8 mouse cellular contexts compared by ENCODE assay signal in genomic region chr7:141561682-141562391, GRCm38 (mm10). TPM values are rescaled to one million over a fixed set of nuclear protein-coding genes. Genes with fewer than 3 reads are reported as not detected.
DNase-seq lines count a peak whose midpoint lies in the region; ATAC-seq lines count a peak whose summit lies in the region.

Gene Ap2a2 (plus strand): TSS chr7:141562173.

- no peaks in the 10 kb centered on the region for H3K27me3 ChIP-seq in hindbrain, embryonic 15.5 days

- H3K4me3 ChIP-seq in hindbrain, embryonic 15.5 days = peak within 1 kb of the TSS; percentile 97

- peak within 1 kb of the TSS; percentile 90 for H3K4me2 ChIP-seq in hindbrain, embryonic 15.5 days

- peak; percentile 96 for ATAC-seq in hindbrain, embryonic 15.5 days (ENCODE audit: low FRiP score, low read depth)

- peak within 1 kb of the TSS; percentile 92 for H3K9ac ChIP-seq in hindbrain, embryonic 15.5 days

- peak within 1 kb of the TSS; percentile 92 for H3K27ac ChIP-seq in hindbrain, embryonic 15.5 days (replicated peaks)

- under 1% methylated on average over 63 of the region's 72 CpGs for WGBS in hindbrain, embryonic 15.5 days

- H3K36me3 ChIP-seq in hindbrain, embryonic 15.5 days = no peaks in the 10 kb centered on the region

- H3K9me3 ChIP-seq in hindbrain, embryonic 15.5 days = no peaks in the 10 kb centered on the region

- peak; percentile 96 for DNase-seq in R1 (ENCODE audit: low read depth, low spot score)
- DNase-seq in cerebellum, postnatal 25 days = peak; percentile 92 to 97
- DNase-seq in frontal cortex, postnatal 36 days (ENCODE audit: low spot score in 2 of 2) = peak; percentile 87
- peak; percentile 83 for DNase-seq in left cerebral cortex, adult 11 months (ENCODE audit: low spot score)
- peak; percentile 92 to 95 for DNase-seq in lung, postnatal 4 days
- peak; percentile 92 for DNase-seq in retina, postnatal 7 days (ENCODE audit: low read depth, low spot score)
- peak; percentile 83 for DNase-seq in urinary bladder, adult 2 months (ENCODE audit: low spot score)

- peaks cover 30% of the 10 kb centered on the region for H3K4me1 ChIP-seq in hindbrain, embryonic 15.5 days (replicated peaks)

RNA-seq across cellular contexts. Expression of gene Ap2a2, which starts in this region (rescaled TPM):
- polyA plus RNA-seq in hindbrain, embryonic 15.5 days (2015; fragmentation: Nextera tagmentation; extraction: Ambion mirVana) = 116 and 125 TPM in 2 replicates
- polyA plus RNA-seq in urinary bladder, adult 2 months (2012; rRNA removed) = 19.8 and 32.9 TPM in 2 replicates

Comparison
In these comparisons a context has a peak if more than half of its experiments do, and no peak if none do; other contexts are left out.
1. Peak in every context shown above with its lines: DNase-seq, ATAC-seq, H3K4me3 ChIP-seq and H3K27ac ChIP-seq.